Mouse (Mus musculus) fat pad, adult 2 months (tissue): ENCODE measurements around the gene Spon1.

Experiments used
- DNase-seq: peaks from one replicate; pipeline ENCODE4 v3.0.0-alpha.2; 2011; ENCODE audit warnings: low read depth, low spot score; ENCODE audit errors: extremely low read depth

Spon1 gene

GRCm38 (mm10) chr7:113901941-113902515, 136.2 kb downstream of the Spon1 start:
- no peak for DNase-seq

- no peak for DNase-seq
Observed at GRCm38 (mm10) chr7:113903127-113903827, 137.5 kb downstream of the Spon1 start.

DNA sequence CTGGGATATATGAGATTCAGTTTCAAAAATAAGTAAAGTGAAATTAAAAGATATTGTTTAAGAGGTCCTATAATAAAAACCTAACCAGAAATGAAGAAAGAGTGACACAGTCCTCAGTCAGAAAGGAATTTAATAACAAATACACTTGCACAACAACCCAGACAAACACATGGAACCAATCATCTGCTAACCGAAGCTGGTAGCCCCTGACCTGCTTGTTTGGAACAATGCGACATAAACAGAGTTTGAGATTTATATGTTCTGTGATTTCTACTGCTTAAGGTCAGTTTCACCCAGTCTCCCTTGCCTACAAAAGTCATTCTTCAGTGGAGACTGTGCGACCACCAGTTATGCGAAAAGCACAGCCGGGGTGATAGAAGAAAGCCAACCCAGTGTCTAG, 138.1 kb downstream of the Spon1 start:
- DNase-seq, result no peak

GRCm38 (mm10) chr7:113904348-113904895, 138.6 kb downstream of the Spon1 start:
- DNase-seq, result no peak

GRCm38 (mm10) chr7:113909161-113909825, 143.5 kb downstream of the Spon1 start:
- DNase-seq, result no peak

- DNase-seq, result no peak
Observed at GRCm38 (mm10) chr7:113910856-113911255, 145.1 kb downstream of the Spon1 start.

- no peak for DNase-seq
Observed at GRCm38 (mm10) chr7:113915936-113916335, 150.1 kb downstream of the Spon1 start.

- no peak for DNase-seq
Observed at GRCm38 (mm10) chr7:113918916-113919315, 153.1 kb downstream of the Spon1 start.

- no peak for DNase-seq
Observed at GRCm38 (mm10) chr7:113919505-113919904, 153.7 kb downstream of the Spon1 start.

GRCm38 (mm10) chr7:113920056-113920455, 154.3 kb downstream of the Spon1 start:
- no peak for DNase-seq

- DNase-seq, result no peak
Observed at GRCm38 (mm10) chr7:113924561-113924960, 158.8 kb downstream of the Spon1 start.

GRCm38 (mm10) chr7:113950888-113951287, 185.1 kb downstream of the Spon1 start:
- no peak for DNase-seq

DNA sequence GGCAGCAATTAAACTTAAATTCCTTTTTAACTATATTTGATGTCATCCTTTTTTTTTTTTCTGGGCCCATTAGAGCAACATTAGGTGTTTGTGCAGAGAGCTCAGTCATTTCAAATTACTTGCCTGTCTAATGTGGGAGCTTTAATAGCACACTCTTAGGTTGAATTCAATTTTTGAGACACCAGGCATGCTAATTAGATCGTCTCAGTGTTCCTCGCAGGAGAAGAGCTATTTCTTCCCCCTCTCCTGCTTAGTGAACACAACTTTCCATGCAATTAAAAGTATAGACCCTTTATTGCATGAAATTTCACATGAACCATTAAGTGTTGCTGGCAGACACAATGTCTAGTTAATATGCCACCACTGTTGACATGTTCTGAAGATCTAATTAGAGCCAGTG, 189.6 kb downstream of the Spon1 start:
- no peak for DNase-seq

DNA sequence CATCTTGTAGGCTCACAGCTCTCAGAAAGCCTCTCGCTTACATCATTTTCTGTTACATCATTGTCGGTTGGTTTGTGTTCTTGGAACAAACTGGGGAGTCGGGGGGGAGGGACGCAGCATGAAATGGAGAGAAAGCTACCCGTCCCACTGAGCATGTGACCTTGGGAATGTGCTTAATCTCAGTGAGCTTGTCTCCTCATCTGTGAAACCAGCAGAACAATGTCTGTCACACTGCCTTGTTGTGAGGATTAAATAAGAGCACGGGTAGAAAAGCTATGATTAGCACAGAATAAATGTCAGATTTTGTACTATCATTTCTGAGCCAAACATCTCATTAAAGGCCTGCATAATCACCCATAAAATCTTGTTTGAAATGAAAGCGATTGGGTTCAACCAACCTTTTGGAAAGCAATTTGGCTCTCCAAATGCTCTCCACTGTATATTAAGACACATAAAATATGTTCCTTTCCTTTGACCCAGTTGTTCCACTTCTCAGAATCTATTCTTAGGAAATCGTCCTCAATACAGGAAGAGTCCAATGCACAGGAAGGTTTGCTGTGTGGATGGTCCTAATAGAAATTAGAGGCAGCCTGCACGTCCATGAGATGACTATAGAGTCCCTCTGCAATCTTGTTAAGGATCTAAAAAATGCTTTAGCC, 195.2 kb downstream of the Spon1 start:
- DNase-seq, result no peak

DNA sequence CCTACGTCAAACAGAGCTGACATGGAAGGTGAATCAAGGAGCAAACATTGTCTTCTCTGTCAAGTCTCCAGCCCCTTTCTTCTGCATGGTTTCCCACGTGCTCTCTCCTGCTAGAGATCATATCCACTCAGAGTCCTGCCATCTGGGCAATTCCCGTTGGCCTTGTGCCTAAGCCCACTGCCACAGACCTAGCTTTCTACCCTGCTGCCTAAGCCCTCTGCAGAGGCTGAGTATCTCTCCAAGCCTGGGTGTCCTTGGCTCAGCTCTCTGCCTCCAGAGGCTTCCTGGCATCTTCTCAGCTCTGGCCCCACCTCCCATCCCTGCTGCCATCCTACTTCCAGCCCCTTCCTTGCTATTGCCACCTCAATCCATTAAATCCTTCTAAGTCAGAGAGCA, 195.7 kb downstream of the Spon1 start:
- no peak for DNase-seq

- peak; percentile 18 for DNase-seq
Observed at GRCm38 (mm10) chr7:113962078-113962477, 196.3 kb downstream of the Spon1 start.

- no peak for DNase-seq
Observed at GRCm38 (mm10) chr7:113963766-113964165, 198.0 kb downstream of the Spon1 start.

DNA sequence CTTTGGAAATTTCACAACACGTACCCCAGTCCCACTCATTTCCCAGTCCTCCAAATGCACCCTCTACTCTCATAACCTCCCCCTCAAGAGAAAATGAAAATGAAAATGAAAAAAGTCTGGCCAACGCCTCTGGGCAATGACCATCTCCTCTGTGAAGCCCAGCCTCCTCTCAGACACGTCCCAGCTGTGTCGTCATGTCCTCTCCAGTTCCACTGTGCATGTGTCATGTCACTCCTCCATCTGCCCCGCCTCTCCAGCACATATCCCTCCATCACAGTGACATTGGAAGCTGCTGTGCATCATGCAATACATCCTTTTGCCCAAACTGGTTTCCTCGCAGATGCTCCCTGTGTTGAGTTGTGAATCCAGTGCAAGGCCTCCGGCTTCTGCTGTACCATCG, 199.8 kb downstream of the Spon1 start:
- DNase-seq, result no peak

- no peak for DNase-seq
Observed at GRCm38 (mm10) chr7:113969182-113969581, 203.4 kb downstream of the Spon1 start.

DNA sequence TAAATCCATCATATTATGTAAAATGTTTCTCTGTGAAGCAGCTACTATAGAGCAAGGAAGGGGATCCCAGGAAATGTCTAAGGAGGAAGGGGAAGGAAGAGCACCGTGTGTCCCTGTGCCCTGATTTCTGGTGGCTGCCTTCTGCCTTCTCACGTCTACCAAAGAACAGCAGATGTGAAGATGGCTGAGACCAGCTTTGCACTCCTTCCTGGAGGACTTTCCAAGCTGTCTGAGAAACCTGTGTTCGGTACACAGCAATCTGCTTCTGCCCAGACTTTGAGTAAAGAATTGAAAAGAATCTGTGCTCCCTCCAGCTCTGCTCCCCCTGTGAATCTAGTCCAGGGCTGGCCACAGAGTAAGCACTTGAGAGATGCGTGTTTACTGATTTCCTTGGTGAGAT, 206.7 kb downstream of the Spon1 start:
- no peak for DNase-seq

- no peak for DNase-seq
Observed at GRCm38 (mm10) chr7:113986406-113987134, 220.8 kb downstream of the Spon1 start.
